Mouse (Mus musculus): ENCODE data around the gene Prkcd. TPM values are rescaled to one million over a fixed set of nuclear protein-coding genes. Genes with fewer than 3 reads are reported as not detected.

Gene Prkcd
- total RNA-seq, 4 experiments from 2014 or later: 118 to 213 (median 160) TPM

Small RNA genes within 50 kb of the gene (microRNA-seq; reads per million reads assigned to microRNA genes)
- 6.1 to 11.1 reads per million in 2 experiments for gene Mir3076

Other genes with a start within 250 kb of the Prkcd start
- gene Dcp1a, start 146.7 kb downstream of the Prkcd start, total RNA-seq (2022): 10 to 100 TPM; 24.0 to 37.6 (median 28.3) TPM
- gene Cacna1d, start 134.8 kb downstream of the Prkcd start, total RNA-seq (2022): 10 to 100 TPM; 11.9 to 40.7 (median 22.2) TPM
- gene Tkt, start 77.9 kb downstream of the Prkcd start, total RNA-seq (2022): 1,000 to 10,000 TPM in 1 of 4 experiments, 100 to 1,000 TPM in 3; 361 to 1,078 (median 577) TPM
- 10 to 100 TPM; 31.0 to 39.7 (median 33.2) TPM for gene Rft1, start 28.1 kb upstream of the Prkcd start, total RNA-seq (2022)
- 10 to 100 TPM; 26.7 to 31.3 (median 30.3) TPM for gene Sfmbt1, start 88.6 kb upstream of the Prkcd start, total RNA-seq (2022)
- 10 to 100 TPM; 20.1 to 23.7 (median 22.8) TPM for gene Tmem110, start 199.4 kb upstream of the Prkcd start, total RNA-seq (2022)

Data from adrenal gland, adult 8-10 months (tissue).